Mouse (Mus musculus): ENCODE results near the gene Ap2a1.

Gene Ap2a1

DNA sequence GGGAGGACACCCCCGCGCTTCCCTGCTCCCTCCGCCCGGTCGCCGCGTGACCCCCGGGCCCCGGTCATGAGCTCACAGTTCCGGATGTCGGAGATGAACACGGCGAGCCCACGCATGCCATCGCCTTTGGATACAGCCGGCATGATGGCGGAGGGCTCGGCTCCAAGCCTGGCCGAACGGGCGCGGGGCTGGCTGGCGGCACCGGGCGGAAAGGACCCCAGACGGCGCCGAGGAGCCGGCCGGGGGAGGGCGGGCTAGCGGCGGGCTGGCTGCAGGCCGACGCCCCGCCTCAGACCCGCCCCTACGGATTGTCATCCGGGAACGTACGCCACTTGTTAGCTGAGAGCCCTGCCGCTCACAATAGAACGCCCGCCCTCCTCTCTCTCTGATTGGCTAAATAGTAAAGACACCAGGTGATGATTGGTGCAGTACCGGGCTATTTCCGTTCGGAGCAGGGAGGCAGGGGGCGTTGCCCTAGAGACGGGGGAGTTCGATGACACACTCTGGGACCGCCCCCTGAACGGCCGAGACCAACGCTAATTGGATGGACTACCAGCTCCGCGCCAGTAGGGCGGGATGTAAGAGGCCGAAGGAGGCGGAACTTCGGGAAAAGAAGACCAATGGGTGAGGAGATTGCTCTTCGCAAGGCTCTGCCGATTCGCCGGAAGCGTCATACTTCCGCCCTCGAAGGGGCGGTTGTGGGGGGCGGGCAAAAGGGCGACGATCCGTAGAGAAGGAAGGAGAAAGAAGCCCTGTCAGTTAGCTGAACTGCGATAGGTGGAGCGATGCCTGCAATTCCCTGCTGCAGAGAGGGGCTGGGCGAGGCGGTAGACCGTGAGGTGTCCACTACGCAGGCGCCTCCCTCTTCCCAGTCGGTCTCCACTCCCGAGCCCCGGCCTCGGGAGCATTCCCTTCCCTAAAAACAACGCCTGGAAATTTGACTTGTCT, at the start of gene Ap2a1:
Gene Ap2a1 (minus strand): TSS at position 293 of the 948 bp plus-strand sequence.
- peak; percentile 99 for DNase-seq (ENCODE audit: low spot score)

GRCm38 (mm10) chr7:44978300-44978699, 49.0 kb upstream of the Ap2a1 start:
- no peak for DNase-seq (ENCODE audit: low spot score)

DNA sequence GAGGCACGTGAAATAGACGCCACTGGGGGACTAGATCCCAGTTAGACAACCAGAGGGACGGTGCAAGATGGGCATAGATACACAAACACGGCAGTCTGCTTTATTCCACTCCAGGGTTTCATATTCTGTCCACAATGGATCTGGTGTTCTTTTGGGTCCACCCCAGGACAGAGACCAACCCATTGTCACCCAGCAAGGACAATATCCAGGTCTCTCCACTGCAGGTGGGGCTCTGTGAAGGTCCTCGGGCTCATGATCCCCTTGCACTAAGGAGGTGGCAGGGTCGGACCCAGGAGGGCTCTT, 45.8 kb upstream of the Ap2a1 start:
- no peak for DNase-seq (ENCODE audit: low spot score)

DNA sequence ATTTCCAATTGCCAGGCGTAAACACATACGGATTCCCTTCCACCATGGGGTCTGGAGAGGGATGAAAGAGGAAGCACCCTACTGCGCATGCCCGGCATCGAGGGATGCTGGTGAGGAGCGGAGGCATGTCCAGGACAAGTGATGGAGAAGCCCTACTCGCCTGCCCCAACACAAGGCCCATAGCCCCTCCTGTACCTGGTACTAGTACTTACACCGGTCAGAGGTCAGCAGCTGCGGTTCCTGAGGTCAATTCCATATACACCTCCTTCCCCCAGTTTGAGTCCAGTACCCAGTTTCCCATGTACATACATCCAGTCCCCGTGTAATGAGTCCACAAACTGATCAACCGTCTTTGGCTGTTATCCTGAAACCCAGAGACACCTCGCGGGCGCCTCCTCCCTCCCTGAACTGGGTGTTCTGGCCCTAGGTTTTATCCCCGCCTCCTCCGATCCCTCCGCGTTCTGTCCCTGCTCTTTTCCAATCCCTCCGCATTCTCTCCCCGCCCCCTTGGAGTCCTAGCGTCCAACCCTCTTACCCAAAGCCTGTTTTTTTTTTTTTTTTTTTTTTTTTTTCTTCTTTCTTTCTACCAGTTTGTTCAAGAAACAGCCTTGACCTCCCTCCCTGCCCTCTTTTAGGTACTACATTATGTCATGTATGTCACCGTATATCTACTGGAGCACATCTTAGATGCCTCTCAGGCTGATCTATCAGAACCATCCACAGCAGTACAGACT, 45.3 kb upstream of the Ap2a1 start, which contains the start of gene Cpt1c:
Gene Cpt1c (minus strand): TSS at position 469 of the 734 bp plus-strand sequence.
- peak; percentile 78 for DNase-seq (ENCODE audit: low spot score)

- DNase-seq (ENCODE audit: low spot score), result no peak
Measured at GRCm38 (mm10) chr7:44973415-44974130, 44.3 kb upstream of the Ap2a1 start.

DNA sequence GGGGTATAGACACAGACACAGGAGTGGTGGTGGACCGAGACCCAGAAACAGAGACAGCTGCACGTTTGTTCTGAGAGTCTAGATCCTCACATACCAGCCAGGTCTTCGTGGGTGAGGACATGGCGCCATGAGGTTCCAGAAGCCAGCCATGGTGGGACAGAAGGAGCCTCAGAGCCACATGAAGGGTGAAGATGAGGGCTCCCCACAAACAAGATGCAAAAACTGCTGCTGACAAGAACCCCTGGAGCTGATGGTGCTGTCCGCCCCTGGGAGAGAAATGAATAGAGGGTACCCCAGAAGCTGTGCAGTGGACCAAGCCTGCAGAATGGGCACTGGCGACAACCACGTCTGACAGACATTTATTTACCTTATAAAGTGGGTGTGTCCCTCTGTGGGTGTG, 41.8 kb upstream of the Ap2a1 start:
- DNase-seq (ENCODE audit: low spot score), result no peak

- DNase-seq (ENCODE audit: low spot score), result peak; percentile 81
Measured at GRCm38 (mm10) chr7:44970231-44970691, 41.0 kb upstream of the Ap2a1 start.

DNA sequence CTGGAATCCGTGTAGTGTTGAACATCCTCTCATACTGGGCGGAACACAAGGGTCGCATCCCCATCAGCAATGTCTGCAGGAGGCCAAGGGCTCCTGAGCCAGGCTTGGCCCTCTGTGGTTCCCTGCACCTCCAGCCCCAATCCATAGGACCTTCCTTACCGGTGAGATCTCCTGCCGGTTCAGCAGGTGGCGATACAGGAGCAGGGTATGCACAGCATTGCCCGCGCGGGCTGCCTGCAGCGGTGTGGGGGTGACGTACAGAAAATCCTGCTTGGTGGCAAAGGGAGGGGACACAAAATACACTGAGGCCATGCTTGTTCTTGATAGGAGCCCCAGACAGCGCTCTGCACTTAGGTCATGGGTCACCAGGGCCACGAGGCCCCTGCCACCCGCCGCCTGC, 37.3 kb upstream of the Ap2a1 start:
- DNase-seq (ENCODE audit: low spot score), result no peak

DNA sequence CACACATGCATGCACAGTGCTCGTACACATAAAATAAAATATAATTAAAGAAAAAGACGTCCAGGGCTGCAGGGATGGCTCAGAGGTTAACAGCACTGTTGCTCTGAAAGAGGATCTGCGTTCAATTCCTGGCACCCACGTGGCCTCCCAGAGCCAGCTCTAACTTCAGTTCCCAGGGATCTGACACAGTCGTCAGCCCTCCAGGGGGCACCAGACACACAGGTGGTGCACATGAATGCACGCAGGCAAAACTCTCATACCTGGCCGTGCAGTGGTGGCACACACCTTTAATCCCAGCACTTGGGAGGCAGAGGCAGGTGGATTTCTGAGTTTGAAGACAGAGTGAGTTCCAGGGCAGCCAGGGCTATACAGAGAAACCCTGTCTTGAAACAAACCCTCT, 36.7 kb upstream of the Ap2a1 start:
- no peak for DNase-seq (ENCODE audit: low spot score)

DNA sequence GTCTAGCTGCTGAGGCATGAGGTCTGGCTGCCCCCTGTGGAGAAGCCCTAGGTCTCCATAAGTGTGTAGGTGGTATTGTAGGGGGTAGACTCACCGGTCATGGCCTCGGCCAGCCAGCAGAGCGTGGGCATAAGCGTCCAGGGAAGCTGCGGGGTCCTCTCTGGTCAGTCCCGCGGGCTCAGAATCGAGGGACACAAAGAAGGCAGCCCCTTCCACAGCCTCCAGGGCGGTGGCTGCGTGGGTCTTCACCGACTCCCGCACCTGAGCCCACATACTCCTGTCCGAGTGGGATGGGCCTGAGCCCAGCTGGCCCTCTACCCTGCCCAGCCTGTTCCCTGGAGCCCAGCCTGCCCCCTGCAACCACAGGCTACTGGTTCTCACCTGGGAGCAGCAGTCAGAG, 35.7 kb upstream of the Ap2a1 start:
- DNase-seq (ENCODE audit: low spot score), result no peak

GRCm38 (mm10) chr7:44962831-44963230, 33.5 kb upstream of the Ap2a1 start:
- no peak for DNase-seq (ENCODE audit: low spot score)

DNA sequence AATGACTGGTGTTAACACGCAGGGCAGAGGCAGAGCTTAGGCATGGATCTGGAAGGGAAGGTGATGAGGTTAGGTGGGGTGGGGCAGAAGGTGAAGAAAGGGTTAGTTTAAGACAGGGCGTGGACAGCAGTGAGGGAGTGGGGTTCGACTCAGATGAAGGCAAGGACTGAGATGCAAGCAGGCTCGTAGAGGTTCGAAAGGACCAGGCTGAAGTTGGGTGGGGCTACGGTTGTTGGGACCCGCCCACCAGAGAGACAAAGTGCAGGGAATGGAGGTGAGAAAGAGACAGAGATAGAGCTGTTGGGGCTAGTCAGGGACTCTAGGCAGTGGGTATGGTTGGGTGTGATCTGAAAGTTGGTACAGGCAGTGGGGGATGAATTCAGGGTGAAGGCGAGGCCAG, 33.0 kb upstream of the Ap2a1 start:
- no peak for DNase-seq (ENCODE audit: low spot score)

- DNase-seq (ENCODE audit: low spot score), result no peak
Measured at GRCm38 (mm10) chr7:44960512-44960910, 31.2 kb upstream of the Ap2a1 start.

- DNase-seq (ENCODE audit: low spot score), result no peak
Measured at GRCm38 (mm10) chr7:44959874-44960511, 30.7 kb upstream of the Ap2a1 start.

DNA sequence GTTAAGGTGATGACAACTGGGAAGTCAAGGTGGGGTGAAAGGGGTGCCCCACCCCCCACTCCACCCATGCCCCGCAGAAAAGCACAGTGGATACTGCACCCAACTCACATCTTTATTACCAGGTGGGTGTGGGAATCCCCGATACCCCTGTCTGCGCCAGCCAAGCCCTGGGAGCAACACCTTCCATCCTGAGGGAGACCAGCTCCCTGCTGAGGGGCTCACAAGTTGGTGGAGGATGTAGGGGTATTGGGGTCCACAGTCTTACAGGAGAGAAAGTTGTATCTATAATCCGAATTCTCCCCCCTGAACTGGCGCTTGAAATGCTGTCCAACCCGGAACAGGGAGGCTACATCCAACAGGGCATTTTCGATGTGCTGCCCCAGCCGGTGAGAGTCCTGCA, 30.0 kb upstream of the Ap2a1 start:
- DNase-seq (ENCODE audit: low spot score), result no peak

DNA sequence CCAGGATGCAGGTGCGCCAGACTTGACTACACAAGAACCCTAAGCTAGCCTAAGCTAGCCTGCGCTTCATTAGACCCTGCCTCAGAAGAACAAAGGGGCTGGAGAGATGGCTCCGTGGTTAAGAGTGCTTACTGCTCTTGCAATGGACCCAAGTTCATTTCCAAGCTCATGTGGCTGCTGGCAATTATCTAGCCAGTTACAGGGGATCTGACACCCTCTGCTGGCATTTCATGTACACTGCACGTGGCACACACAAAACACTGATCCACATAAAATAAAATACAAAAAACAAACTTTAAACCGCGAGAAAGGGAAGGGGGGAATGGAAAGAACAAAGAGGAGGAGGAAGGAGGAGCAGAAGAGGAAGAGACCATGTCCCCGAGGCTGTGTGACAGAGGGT, 28.9 kb upstream of the Ap2a1 start:
- DNase-seq (ENCODE audit: low spot score), result no peak

- peak; percentile 44 for DNase-seq (ENCODE audit: low spot score)
Measured at GRCm38 (mm10) chr7:44957183-44957835, 28.0 kb upstream of the Ap2a1 start.

DNA sequence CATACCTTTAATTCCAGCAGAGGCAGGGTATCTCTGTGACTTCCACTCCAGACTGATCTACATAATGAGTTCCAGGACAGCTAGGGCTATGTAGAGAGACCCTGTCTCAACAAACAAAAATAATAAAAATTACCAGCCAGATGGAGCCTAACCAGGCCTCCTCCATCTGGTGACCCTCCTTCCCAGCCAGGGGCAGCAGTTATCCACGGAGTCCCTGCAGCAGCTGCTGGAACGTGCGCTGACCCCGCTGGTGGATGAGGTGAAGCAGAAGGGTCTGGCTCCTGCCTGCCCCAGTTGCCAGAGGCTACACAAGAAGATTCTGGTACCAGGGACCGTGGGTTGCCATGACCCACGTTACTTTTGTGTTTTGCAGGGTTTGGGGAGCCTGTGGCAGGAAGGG, 27.0 kb upstream of the Ap2a1 start:
- DNase-seq (ENCODE audit: low spot score), result no peak

- no peak for DNase-seq (ENCODE audit: low spot score)
Measured at GRCm38 (mm10) chr7:44955628-44956027, 26.3 kb upstream of the Ap2a1 start.

DNA sequence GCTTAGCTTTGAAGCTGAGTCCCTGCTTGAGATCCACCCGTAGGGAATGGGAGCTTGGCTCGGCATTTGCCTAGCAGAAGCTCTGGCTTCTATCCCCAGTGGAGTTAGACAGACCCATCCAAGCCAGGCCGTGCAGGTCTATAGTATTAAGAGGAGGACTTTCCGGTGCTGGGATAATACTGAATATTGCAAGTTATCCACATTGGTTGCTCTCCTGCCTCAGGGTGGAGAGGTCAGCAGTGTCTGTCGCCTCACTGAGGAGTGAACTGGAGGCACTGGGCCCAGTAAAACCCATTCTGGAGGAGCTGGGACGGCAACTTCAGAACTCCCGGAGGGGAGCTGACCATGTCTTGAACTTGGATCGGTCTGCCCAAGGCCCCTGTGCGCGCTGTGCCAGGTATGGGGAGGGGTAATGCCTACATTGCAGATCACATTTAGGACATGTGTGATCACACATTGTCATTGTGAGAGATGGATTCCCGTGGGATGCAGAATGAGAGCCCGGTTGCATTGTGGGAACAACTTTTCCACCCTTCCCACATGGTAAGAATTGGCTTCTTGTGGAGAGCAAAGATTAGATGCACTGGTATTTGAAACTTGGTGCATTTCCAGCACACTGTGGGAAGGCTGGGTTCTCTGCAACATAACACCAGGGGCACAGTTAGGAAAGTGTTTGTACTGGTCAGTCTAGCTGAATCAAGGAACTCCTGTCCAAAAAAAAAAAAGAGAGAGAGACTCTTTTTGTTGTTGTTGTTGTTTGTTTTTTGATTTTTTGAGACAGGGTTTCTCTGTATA, 25.0 kb upstream of the Ap2a1 start:
- DNase-seq (ENCODE audit: low spot score), result no peak

GRCm38 (mm10) chr7:44953561-44953960, 24.3 kb upstream of the Ap2a1 start:
- DNase-seq (ENCODE audit: low spot score), result no peak

All from ovary, postnatal 36 days (tissue).